Mouse (Mus musculus) MEL (cell line): ENCODE results near the gene Nuf2.

Source experiments
- CTCF ChIP-seq, 3 experiments: IDR thresholded peaks in 2 of 3; conservative IDR thresholded peaks in 1 of 3; 2 replicates each; pipeline ENCODE4 v1.5.1; 2011 to 2012; ENCODE audit warnings: low read length in 3 of 3, low read depth in 2 of 3, mild to moderate bottlenecking in 2 of 3, improper control_type of control experiment in 1 of 3, inconsistent platforms in 1 of 3, mixed read lengths in 1 of 3, moderate library complexity in 1 of 3; ENCODE audit not compliant: control insufficient read depth in 1 of 3, insufficient read depth in 1 of 3, poor library complexity in 1 of 3, severe bottlenecking in 1 of 3
- GATA1 ChIP-seq: IDR thresholded peaks from 2 replicates; pipeline ENCODE4 v1.6.1; 2011; ENCODE audit warnings: low read depth, low read length, improper control_type of control experiment
- MAX ChIP-seq: IDR thresholded peaks from 2 replicates; pipeline ENCODE4 v1.6.1; 2011; ENCODE audit warnings: low read length, improper control_type of control experiment
- POLR2AphosphoS5 ChIP-seq: IDR thresholded peaks from 2 replicates; pipeline ENCODE4 v1.6.1; 2012; ENCODE audit warnings: low read depth, borderline replicate concordance, mild to moderate bottlenecking, inconsistent platforms, low read length, moderate library complexity, mixed read lengths
- RCOR1 ChIP-seq: IDR thresholded peaks from 2 replicates; pipeline ENCODE4 v1.6.1; 2012; ENCODE audit warnings: low read depth, mild to moderate bottlenecking, inconsistent platforms, low read length, improper control_type of control experiment

GRCm38 (mm10) chr1:169471185-169471584, 60.1 kb downstream of the Nuf2 start:
- TF ChIP-seq RCOR1, result no peak
- no peak for TF ChIP-seq MAX
- no peak for TF ChIP-seq GATA1
- TF ChIP-seq CTCF (IDR thresholded peaks at IDR 0.05 in 2 of 3, conservative IDR thresholded peaks at IDR 0.05 in 1 of 3; ENCODE audit: control insufficient read depth in 1 of 3, insufficient read depth in 1 of 3, low read depth in 2 of 3, low read length in 3 of 3, poor library complexity in 1 of 3, severe bottlenecking in 1 of 3), result no peak
- no peak for TF ChIP-seq POLR2AphosphoS5
